In the genomic region with DNA sequence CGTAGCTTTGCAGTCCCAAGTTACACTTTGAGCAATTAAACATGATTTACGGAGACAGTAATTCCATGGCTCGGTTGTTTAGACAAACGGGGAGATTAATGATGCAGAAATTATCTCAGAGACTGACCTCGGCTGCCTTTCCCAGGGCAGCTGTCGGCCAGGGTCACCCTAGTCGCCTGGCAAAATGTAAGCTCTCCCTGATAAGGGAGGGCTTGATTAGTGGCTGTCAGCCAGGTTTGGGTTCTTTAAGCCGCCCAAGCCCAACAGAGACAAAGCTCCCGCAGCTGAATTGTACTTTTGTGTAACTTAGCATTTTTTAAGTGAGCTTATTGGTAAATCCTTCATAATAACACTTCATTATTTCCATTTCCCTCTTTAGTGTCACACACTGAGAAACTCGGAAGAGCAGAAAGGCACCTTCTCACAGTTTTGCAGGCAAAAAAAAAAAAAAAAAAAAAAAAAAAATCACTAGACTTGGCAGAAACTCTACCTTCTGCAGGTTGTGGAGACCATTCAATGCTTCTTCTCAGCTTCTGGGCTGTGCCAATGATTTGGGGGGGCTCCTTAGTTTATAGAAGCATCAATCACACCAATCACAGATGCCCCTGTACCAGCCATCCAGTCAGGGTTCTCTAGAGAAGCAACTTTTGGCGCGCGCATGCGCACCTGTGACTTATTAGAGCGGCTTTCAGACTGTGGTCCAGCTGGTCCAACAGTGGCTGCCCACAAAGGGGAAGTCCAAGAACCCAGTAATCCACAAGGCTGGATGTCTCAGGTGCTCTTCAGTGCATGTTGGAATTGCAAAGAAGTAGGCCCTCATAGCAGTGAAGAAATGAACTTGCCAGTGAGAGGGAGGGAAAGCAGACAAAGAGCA, we compare ENCODE assay signal across 8 mouse cellular contexts. TPM values are rescaled to one million over a fixed set of nuclear protein-coding genes. Genes with fewer than 3 reads are reported as not detected.
DNase-seq lines count a peak whose midpoint lies in the region; ATAC-seq and TF ChIP-seq lines count a peak whose summit lies in the region.

No protein-coding gene starts in this region.

- intact Hi-C loops in heart, postnatal 10 days (cut with DNase I): no loop called here

- no peaks in the 10 kb centered on the region for H3K27me3 ChIP-seq in midbrain, postnatal 0 days (ENCODE audit: insufficient read depth, low read length)
- H3K27me3 ChIP-seq in midbrain, embryonic 10.5 days (ENCODE audit: low read depth, poor library complexity, severe bottlenecking): no peaks in the 10 kb centered on the region
- peaks cover 8% of the 10 kb centered on the region for H3K27me3 ChIP-seq in limb, embryonic 12.5 days
- H3K27me3 ChIP-seq in stomach, postnatal 0 days (ENCODE audit: control insufficient read depth, insufficient read depth, low read length): no peaks in the 10 kb centered on the region

- no peaks in the 10 kb centered on the region for H3K36me3 ChIP-seq in midbrain, postnatal 0 days (ENCODE audit: insufficient read depth, low read length)
- H3K36me3 ChIP-seq in midbrain, embryonic 10.5 days: no peaks in the 10 kb centered on the region
- no peaks in the 10 kb centered on the region for H3K36me3 ChIP-seq in limb, embryonic 12.5 days
- H3K36me3 ChIP-seq in stomach, postnatal 0 days (ENCODE audit: control insufficient read depth, insufficient read depth, low read length): no peaks in the 10 kb centered on the region

- no peak for TF ChIP-seq EP300 in stomach, postnatal 0 days (optimal IDR thresholded peaks at IDR 0.05)

- no peak overlapping the region for H3K4me3 ChIP-seq in midbrain, postnatal 0 days (ENCODE audit: low read depth, low read length)
- no peak overlapping the region for H3K4me3 ChIP-seq in midbrain, embryonic 10.5 days
- no peak overlapping the region for H3K4me3 ChIP-seq in limb, embryonic 12.5 days (replicated peaks)
- H3K4me3 ChIP-seq in stomach, postnatal 0 days (ENCODE audit: low read depth, low read length): no peak overlapping the region

- no peaks in the 10 kb centered on the region for H3K9me3 ChIP-seq in midbrain, postnatal 0 days (ENCODE audit: low read length)
- H3K9me3 ChIP-seq in midbrain, embryonic 10.5 days (replicated peaks): no peaks in the 10 kb centered on the region
- H3K9me3 ChIP-seq in limb, embryonic 12.5 days: no peaks in the 10 kb centered on the region
- H3K9me3 ChIP-seq in stomach, postnatal 0 days (ENCODE audit: control insufficient read depth, low read length): no peaks in the 10 kb centered on the region

- no peak for ATAC-seq in midbrain, postnatal 0 days (ENCODE audit: low FRiP score)
- no peak for ATAC-seq in limb, embryonic 12.5 days (ENCODE audit: insufficient number of reproducible peaks, insufficient read depth, low FRiP score, low TSS enrichment, low read depth)
- ATAC-seq in stomach, postnatal 0 days (ENCODE audit: low FRiP score, low TSS enrichment): no peak

- H3K27ac ChIP-seq in midbrain, postnatal 0 days (ENCODE audit: low read depth, low read length): no peak overlapping the region
- H3K27ac ChIP-seq in midbrain, embryonic 10.5 days (replicated peaks): no peak overlapping the region
- H3K27ac ChIP-seq in limb, embryonic 12.5 days: no peak overlapping the region
- no peak overlapping the region for H3K27ac ChIP-seq in stomach, postnatal 0 days (replicated peaks)

- DNase-seq in midbrain, postnatal 0 days (ENCODE audit: low spot score): peak; percentile 46
- no peak for DNase-seq in midbrain, embryonic 10.5 days (ENCODE audit: low spot score)
- DNase-seq in heart, postnatal 10 days: peak; percentile 48 to 55
- DNase-seq in stomach, postnatal 0 days (ENCODE audit: low spot score): no peak
- no peak for DNase-seq in spleen, adult 18-20 months
- DNase-seq in gastrocnemius, postnatal 10 days: no peak
- no peak for DNase-seq in thymus, postnatal 4 days

- H3K4me2 ChIP-seq in midbrain, postnatal 0 days (ENCODE audit: low read depth, low read length, poor library complexity, severe bottlenecking): no peak overlapping the region
- H3K4me2 ChIP-seq in limb, embryonic 12.5 days: peak overlapping the region; percentile 23
- H3K4me2 ChIP-seq in stomach, postnatal 0 days (replicated peaks; ENCODE audit: low read depth): peak overlapping the region; percentile 8

- no peaks in the 10 kb centered on the region for H3K4me1 ChIP-seq in midbrain, postnatal 0 days (ENCODE audit: insufficient read depth, low read length)
- no peaks in the 10 kb centered on the region for H3K4me1 ChIP-seq in midbrain, embryonic 10.5 days
- H3K4me1 ChIP-seq in limb, embryonic 12.5 days (replicated peaks): peaks cover 16% of the 10 kb centered on the region; the same call in 1 of the 2 replicates
- no peaks in the 10 kb centered on the region for H3K4me1 ChIP-seq in stomach, postnatal 0 days (replicated peaks; ENCODE audit: control insufficient read depth, insufficient read depth)

- 54% methylated on average over 15 of the region's 15 CpGs for WGBS in midbrain, postnatal 0 days
- WGBS in midbrain, embryonic 10.5 days: 68% methylated on average over 15 of the region's 15 CpGs
- WGBS in limb, embryonic 12.5 days: 25% methylated on average over 15 of the region's 15 CpGs
- 26% methylated on average over 15 of the region's 15 CpGs for WGBS in stomach, postnatal 0 days

- no peak for TF ChIP-seq CTCF in midbrain, postnatal 0 days (IDR thresholded peaks at IDR 0.05)
- no peak for TF ChIP-seq CTCF in stomach, postnatal 0 days (IDR thresholded peaks at IDR 0.05; ENCODE audit: low read depth)

- no peak overlapping the region for H3K9ac ChIP-seq in midbrain, postnatal 0 days (replicated peaks; ENCODE audit: low read length, poor library complexity, severe bottlenecking)
- no peak overlapping the region for H3K9ac ChIP-seq in limb, embryonic 12.5 days (replicated peaks)
- H3K9ac ChIP-seq in stomach, postnatal 0 days (ENCODE audit: low read length): no peak overlapping the region

RNA-seq across cellular contexts. Expression of a gene that starts 32.0 kb away (rescaled TPM):
- total RNA-seq in midbrain, postnatal 0 days (2014; rRNA removed): 0.28 and 0.71 TPM in 2 replicates
- polyA plus RNA-seq in midbrain, postnatal 0 days (2015; fragmentation: Nextera tagmentation; extraction: Ambion mirVana): 0.68 and 0.99 TPM in 2 replicates
- 1.3 and 1.5 TPM in 2 replicates for polyA plus RNA-seq in midbrain, embryonic 10.5 days (2016; fragmentation: Nextera tagmentation; extraction: Ambion mirVana)
- total RNA-seq in heart, postnatal 10 days (2021): not detected
- 3.1 and 4.1 TPM in 2 replicates for polyA plus RNA-seq in limb, embryonic 12.5 days (2016; fragmentation: Nextera tagmentation; extraction: Ambion mirVana)
- 93.0 and 138 TPM in 2 replicates for polyA plus RNA-seq in stomach, postnatal 0 days (2015; fragmentation: Nextera tagmentation; extraction: Ambion mirVana)
- total RNA-seq in gastrocnemius, postnatal 10 days (2021): under 1 TPM; 0.38 to 0.52 TPM

Comparison
In these comparisons a context has a peak if more than half of its experiments do, and no peak if none do; other contexts are left out.
1. DNase-seq: peak in midbrain, postnatal 0 days (single experiment) and heart, postnatal 10 days (2 of 2); none in midbrain, embryonic 10.5 days (single experiment), stomach, postnatal 0 days (single experiment), spleen, adult 18-20 months (0 of 2), gastrocnemius, postnatal 10 days (single experiment) and thymus, postnatal 4 days (single experiment).
2. RNA of a gene that starts 32.0 kb away (polyA plus RNA-seq): 93.0 to 138 TPM in stomach, postnatal 0 days; 3.1 to 4.1 TPM in limb, embryonic 12.5 days, 1.3 to 1.5 TPM in midbrain, embryonic 10.5 days and 0.68 to 0.99 TPM in midbrain, postnatal 0 days; every median in the first group is over 10 times any median in the second.